Mouse (Mus musculus): Measurements from ENCODE around the gene Hrct1.

- TF ChIP-seq CTCF (IDR thresholded peaks at IDR 0.05; ENCODE audit: borderline replicate concordance, insufficient read depth, low read length) (no peak), POLR2A (IDR thresholded peaks at IDR 0.05; ENCODE audit: low read depth, low read length) (no peak)
Measured at GRCm38 (mm10) chr4:43772304-43772703, 45.3 kb downstream of the Hrct1 start.
